ENCODE assay signal across 9 mouse cellular contexts in the genomic region with DNA sequence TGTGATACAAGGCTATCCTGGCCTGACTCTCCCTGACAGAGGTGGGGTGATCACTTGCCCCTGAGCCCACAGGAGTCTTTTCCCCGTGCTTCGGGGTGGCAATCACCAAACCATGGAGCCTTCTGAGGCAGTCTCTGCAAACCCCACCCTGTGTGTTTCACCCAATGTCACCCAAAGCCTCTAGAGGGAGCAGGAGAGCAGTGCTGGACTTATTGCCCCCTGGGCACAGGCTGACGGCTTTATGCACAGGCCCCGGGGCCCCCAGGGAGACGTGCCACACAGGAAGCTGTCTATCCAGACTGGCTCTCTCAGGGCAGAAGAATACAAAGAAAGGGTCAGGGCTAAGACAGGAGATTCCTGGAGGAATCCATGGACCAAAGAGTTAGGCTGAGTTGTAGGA. TPM values are rescaled to one million over a fixed set of nuclear protein-coding genes. Genes with fewer than 3 reads are reported as not detected.
A peak's percentile ranks its signal among the peaks of the same experiment; 100 is the strongest.
DNase-seq lines count a peak whose midpoint lies in the region; ATAC-seq and TF ChIP-seq lines count a peak whose summit lies in the region.
"Had no signal": no experiment of that assay in that cellular context is flagged by ENCODE, and none has a peak within 500 bp of the region (broad histone marks: within the 10 kb centered on the region; RNA-seq: fewer than 3 reads in every experiment).

No protein-coding gene starts in this region.

- H3K79me2 ChIP-seq in heart, adult 2 months (replicated peaks; ENCODE audit: control insufficient read depth, insufficient read depth, low read length) = no peaks in the 10 kb centered on the region

- no peak for TF ChIP-seq POLR2A in heart, adult 2 months (IDR thresholded peaks at IDR 0.05; ENCODE audit: insufficient read depth, low read depth, low read length)

- no peak overlapping the region for H3K4me2 ChIP-seq in liver, postnatal 0 days (ENCODE audit: low read depth, low read length)
- no peak overlapping the region for H3K4me2 ChIP-seq in forebrain, embryonic 12.5 days
- H3K4me2 ChIP-seq: neural tube, embryonic 13.5 days had no signal

- H3K27ac ChIP-seq in heart, adult 2 months = no peak overlapping the region
- H3K27ac ChIP-seq in liver, postnatal 0 days (ENCODE audit: low read depth) = no peak overlapping the region
- H3K27ac ChIP-seq in forebrain, embryonic 12.5 days = no peak overlapping the region
- H3K27ac ChIP-seq: neural tube, embryonic 13.5 days had no signal

- no peak overlapping the region for H3K9ac ChIP-seq in heart, adult 2 months (ENCODE audit: low read depth, low read length)
- no peak overlapping the region for H3K9ac ChIP-seq in liver, postnatal 0 days (replicated peaks)
- no peak overlapping the region for H3K9ac ChIP-seq in forebrain, embryonic 12.5 days
- H3K9ac ChIP-seq: neural tube, embryonic 13.5 days had no signal

- no peak overlapping the region for H3K4me3 ChIP-seq in heart, adult 2 months
- no peak overlapping the region for H3K4me3 ChIP-seq in liver, postnatal 0 days (ENCODE audit: low read depth, low read length)
- no peak overlapping the region for H3K4me3 ChIP-seq in forebrain, embryonic 12.5 days (replicated peaks)
- H3K4me3 ChIP-seq: neural tube, embryonic 13.5 days had no signal

- TF ChIP-seq EP300 in heart, adult 2 months (IDR thresholded peaks at IDR 0.05; ENCODE audit: insufficient read depth, low read depth, low read length) = 0 out of 2 replicates have a peak, but pooled peaks have one; percentile 6
- no peak for TF ChIP-seq EP300 in liver, postnatal 0 days (IDR thresholded peaks at IDR 0.05; ENCODE audit: low read depth)

- peak; percentile 83 for TF ChIP-seq CTCF in heart, adult 2 months (IDR thresholded peaks at IDR 0.05)
- TF ChIP-seq CTCF in liver, postnatal 0 days (IDR thresholded peaks at IDR 0.05; ENCODE audit: low read depth) = peak; percentile 85

- H3K4me1 ChIP-seq in heart, adult 2 months (ENCODE audit: control insufficient read depth, insufficient read depth, low read length) = 0 out of 2 replicates have a peak, but pooled peaks cover 2% of the 10 kb centered on the region
- peaks cover 4% of the 10 kb centered on the region; the same call in 1 of the 2 replicates for H3K4me1 ChIP-seq in liver, postnatal 0 days (ENCODE audit: insufficient read depth)
- H3K4me1 ChIP-seq in forebrain, embryonic 12.5 days = no peaks in the 10 kb centered on the region
- H3K4me1 ChIP-seq: neural tube, embryonic 13.5 days had no signal

- H3K9me3 ChIP-seq in liver, postnatal 0 days (ENCODE audit: low read length) = no peaks in the 10 kb centered on the region
- H3K9me3 ChIP-seq in forebrain, embryonic 12.5 days = no peaks in the 10 kb centered on the region
- H3K9me3 ChIP-seq: neural tube, embryonic 13.5 days had no signal

- no peaks in the 10 kb centered on the region for H3K27me3 ChIP-seq in heart, adult 2 months (ENCODE audit: control insufficient read depth, insufficient read depth, low read length)
- no peaks in the 10 kb centered on the region for H3K27me3 ChIP-seq in liver, postnatal 0 days (ENCODE audit: insufficient read depth, low read length)
- no peaks in the 10 kb centered on the region; the same call in 1 of the 2 replicates for H3K27me3 ChIP-seq in splenic B cell, adult 2 months (ENCODE audit: control insufficient read depth, insufficient read depth, low read length, poor library complexity, severe bottlenecking)
- H3K27me3 ChIP-seq in forebrain, embryonic 12.5 days = no peaks in the 10 kb centered on the region
- H3K27me3 ChIP-seq: neural tube, embryonic 13.5 days had no signal

- peak; percentile 69 for ATAC-seq in common myeloid progenitor, adult 5-6 weeks (replicated peaks; ENCODE audit: low read depth, poor library complexity, severe bottlenecking)
- peak; percentile 63 for ATAC-seq in liver, postnatal 0 days
- ATAC-seq in forebrain, embryonic 12.5 days (ENCODE audit: low FRiP score) = no peak

- WGBS in heart, adult 2 months = 53% methylated on average over 5 of the region's 5 CpGs
- WGBS in liver, postnatal 0 days (ENCODE audit: insufficient replicate concordance) = 31% methylated on average over 5 of the region's 5 CpGs
- 68% methylated on average over 5 of the region's 5 CpGs for whole genome bisulfite sequencing in forebrain, embryonic 12.5 days

- intact Hi-C loops in heart, adult 2 months (cut with DNase I) = loop anchor here (1.0 kb wide), 1 partner anchor 91 kb away; no protein-coding TSS in a partner anchor
- intact Hi-C loops in heart, postnatal 36 days (cut with DNase I) = loop anchor here (1.0 kb wide), 1 partner anchor 91 kb away; no protein-coding TSS in a partner anchor
- intact Hi-C loops in left cerebral cortex, postnatal 14 days (cut with DNase I) = no loop called here

- DNase-seq in heart, adult 2 months = peak in 1 of 2 experiments; percentile 49
- DNase-seq in heart, postnatal 36 days = no peak
- DNase-seq in CD4-positive, CD25-positive, alpha-beta regulatory T cell, adult 2 months (ENCODE audit: low read depth, low spot score) = peak; percentile 72
- peak; percentile 64 for DNase-seq in liver, postnatal 0 days
- DNase-seq in splenic B cell, adult 2 months (ENCODE audit: low read depth, low spot score) = peak; percentile 71
- no peak for DNase-seq in left cerebral cortex, postnatal 14 days (ENCODE audit: low spot score in 2 of 2)

- no peaks in the 10 kb centered on the region for H3K36me3 ChIP-seq in heart, adult 2 months (ENCODE audit: control insufficient read depth, insufficient read depth, low read length)
- no peaks in the 10 kb centered on the region for H3K36me3 ChIP-seq in liver, postnatal 0 days (replicated peaks; ENCODE audit: insufficient read depth, low read length)
- H3K36me3 ChIP-seq in splenic B cell, adult 2 months (ENCODE audit: control insufficient read depth, insufficient read depth, low read length, poor library complexity, severe bottlenecking) = no peaks in the 10 kb centered on the region
- H3K36me3 ChIP-seq in forebrain, embryonic 12.5 days (replicated peaks) = no peaks in the 10 kb centered on the region
- H3K36me3 ChIP-seq: neural tube, embryonic 13.5 days had no signal

RNA-seq across cellular contexts. Expression of gene Vegfa, which starts 9.1 kb away (rescaled TPM):
- 100 to 1,000 TPM; 207 to 328 TPM for total RNA-seq in heart, adult 2 months (2021)
- polyA plus RNA-seq in heart, adult 2 months (2012; rRNA removed) = 384 and 618 TPM in 2 replicates
- 100 to 1,000 TPM; 203 to 277 TPM for total RNA-seq in heart, postnatal 36 days (2021)
- total RNA-seq in common myeloid progenitor, adult 5-6 weeks (2017) = 13.2 and 17.9 TPM in 2 replicates
- 2.8 and 3.1 TPM in 2 replicates for polyA plus RNA-seq in liver, postnatal 0 days (2015; fragmentation: Nextera tagmentation; extraction: Ambion mirVana)
- total RNA-seq in left cerebral cortex, postnatal 14 days (2021) = 10 to 100 TPM; 88.1 to 94.7 TPM
- polyA plus RNA-seq in forebrain, embryonic 12.5 days (2016; fragmentation: Nextera tagmentation; extraction: Ambion mirVana) = 4.1 TPM in 2 replicates

Comparison
In these comparisons a context has a peak if more than half of its experiments do, and no peak if none do; other contexts are left out.
1. DNase-seq: peak in CD4-positive, CD25-positive, alpha-beta regulatory T cell, adult 2 months (single experiment), liver, postnatal 0 days (single experiment) and splenic B cell, adult 2 months (single experiment); none in heart, postnatal 36 days (0 of 2) and left cerebral cortex, postnatal 14 days (0 of 2).